Mouse (Mus musculus) G1E (cell line): ENCODE results near the gene Phactr3.

Source experiments
- CTCF ChIP-seq: IDR thresholded peaks from 2 replicates; pipeline ENCODE4 v1.5.1; 2012; ENCODE audit warnings: low read depth, low read length, inconsistent platforms, mixed read lengths
- GATA1 ChIP-seq: IDR thresholded peaks from 2 replicates; pipeline ENCODE4 v1.6.1; 2012; ENCODE audit warnings: borderline replicate concordance, low read length, inconsistent platforms, mixed read lengths
- GATA2 ChIP-seq: IDR thresholded peaks from 2 replicates; pipeline ENCODE4 v1.6.1; 2012; ENCODE audit warnings: low read depth, low read length, inconsistent platforms, borderline replicate concordance
- POLR2AphosphoS5 ChIP-seq: IDR thresholded peaks from 2 replicates; pipeline ENCODE4 v1.6.1; 2012; ENCODE audit warnings: low read depth, low read length, inconsistent platforms; ENCODE audit not compliant: insufficient replicate concordance
- TAL1 ChIP-seq: conservative IDR thresholded peaks from 2 replicates; pipeline ENCODE4 v1.6.1; 2012; ENCODE audit warnings: low read depth, low read length, inconsistent platforms, mixed read lengths

DNA sequence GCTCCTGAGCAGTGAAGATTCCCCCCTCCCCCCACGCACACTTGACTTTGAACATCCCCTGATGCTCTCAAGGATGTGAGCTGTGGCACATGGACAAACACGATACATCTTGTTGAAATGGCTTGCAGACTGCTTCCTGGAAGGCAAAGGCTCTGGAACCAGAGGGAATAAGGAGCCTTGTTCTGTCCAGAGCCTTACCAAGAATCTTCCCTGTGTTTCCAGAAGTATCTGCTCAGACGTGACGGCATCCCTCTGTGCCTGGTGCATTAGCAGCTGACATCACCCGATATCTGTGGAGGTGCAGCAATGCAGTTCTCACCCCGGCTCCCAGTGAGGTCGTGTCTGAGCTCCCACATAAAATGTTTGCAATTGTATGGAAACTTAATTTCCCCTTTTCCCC is 201.0 kb downstream of the Phactr3 start:
- no peak for TF ChIP-seq CTCF
- TF ChIP-seq GATA1, result no peak
- TF ChIP-seq GATA2, result no peak
- TF ChIP-seq TAL1, result no peak
- TF ChIP-seq POLR2AphosphoS5, result no peak
